Mouse (Mus musculus) heart, embryonic 10.5 days (tissue): Measurements from ENCODE around the gene Mpp3. TPM values are rescaled to one million over a fixed set of nuclear protein-coding genes. Genes with fewer than 3 reads are reported as not detected.

Experiments used
- DNase-seq: peaks from one replicate; pipeline ENCODE4 v3.0.0-alpha.2; 2017; ENCODE audit warnings: low spot score
- H3K27ac ChIP-seq: fragments of 300-500 bp; sonication (generic); 2 replicates; pipeline ENCODE4 v1.5.1; 2016; ENCODE audit warnings: mild to moderate bottlenecking
- H3K27me3 ChIP-seq: fragments of 300-500 bp; sonication (generic); 2 replicates; pipeline ENCODE4 v1.6.1; 2016; ENCODE audit warnings: mild to moderate bottlenecking; ENCODE audit not compliant: poor library complexity, insufficient read depth, severe bottlenecking
- H3K36me3 ChIP-seq: fragments of 300-500 bp; sonication (generic); 2 replicates; pipeline ENCODE4 v1.6.1; 2016; ENCODE audit warnings: mild to moderate bottlenecking, moderate library complexity
- H3K4me1 ChIP-seq: fragments of 300-500 bp; sonication (generic); 2 replicates; pipeline ENCODE4 v1.6.1; 2016; ENCODE audit warnings: mild to moderate bottlenecking
- H3K4me3 ChIP-seq: fragments of 300-500 bp; sonication (generic); 2 replicates; pipeline ENCODE4 v1.5.1; 2016; ENCODE audit warnings: mild to moderate bottlenecking, moderate library complexity
- H3K9me3 ChIP-seq: fragments of 300-500 bp; sonication (generic); 2 replicates; pipeline ENCODE4 v1.6.1; 2016; ENCODE audit warnings: mild to moderate bottlenecking, moderate library complexity
- WGBS: fragments of 180-500 bp; shearing (Covaris S2); methylation state at CpG from one replicate; pipeline ENCODE4 v1.1.7; 2016; 5-methylcytosine and 5-hydroxymethylcytosine counted together
- polyA plus RNA-seq: library from polyadenylated mRNA; unstranded; fragments of >200 nt; fragmentation: Nextera tagmentation; extraction: Ambion mirVana; gene quantifications from 2 replicates; pipeline ENCODE4 v1.2.1, GENCODE M21; 2016

Gene Mpp3
- polyA plus RNA-seq, 1 experiment from 2014 or later: 5.1 TPM

- H3K27me3 ChIP-seq: peaks cover 12% of the 10 kb centered on the region
- WGBS: 35% methylated on average over 6 of the region's 6 CpGs
- no peaks in the 10 kb centered on the region for H3K9me3 ChIP-seq
- peaks cover 39% of the 10 kb centered on the region for H3K36me3 ChIP-seq
- peak overlapping the region; percentile 87 for H3K4me3 ChIP-seq
- DNase-seq: no peak
- H3K27ac ChIP-seq: peak overlapping the region; percentile 96
- peaks cover 40% of the 10 kb centered on the region for H3K4me1 ChIP-seq
These were observed 45.3 kb downstream of the Mpp3 start for GRCm38 (mm10) chr11:101982981-101983411.

- Histone ChIP-seq H3K4me3 (no peak overlapping the region; the same call in 1 of the 2 replicates), H3K27me3 (peaks cover under 1% of the 10 kb centered on the region; the same call in 1 of the 2 replicates), H3K4me1 (peaks cover 47% of the 10 kb centered on the region), H3K9me3 (no peaks in the 10 kb centered on the region), H3K36me3 (peaks cover 50% of the 10 kb centered on the region), H3K27ac (peak overlapping the region; percentile 66)
- 59% methylated on average over 12 of the region's 12 CpGs for WGBS
- DNase-seq: no peak
These were observed 46.4 kb downstream of the Mpp3 start for GRCm38 (mm10) chr11:101981850-101982249.

GRCm38 (mm10) chr11:101980603-101981157 lies 47.6 kb downstream of the Mpp3 start:
- Histone ChIP-seq H3K4me3 (no peak overlapping the region), H3K27ac (no peak overlapping the region), H3K36me3 (peaks cover 60% of the 10 kb centered on the region), H3K4me1 (peaks cover 47% of the 10 kb centered on the region), H3K9me3 (no peaks in the 10 kb centered on the region), H3K27me3 (no peaks in the 10 kb centered on the region)
- WGBS: 81% methylated on average over 9 of the region's 9 CpGs
- no peak for DNase-seq

GRCm38 (mm10) chr11:101979140-101979539 lies 49.1 kb downstream of the Mpp3 start:
- no peak for DNase-seq
- H3K4me3 ChIP-seq: no peak overlapping the region
- no peak overlapping the region for H3K27ac ChIP-seq
- H3K27me3 ChIP-seq: no peaks in the 10 kb centered on the region
- H3K36me3 ChIP-seq: peaks cover 69% of the 10 kb centered on the region
- no peaks in the 10 kb centered on the region for H3K9me3 ChIP-seq
- WGBS: 81% methylated on average over 5 of the region's 5 CpGs
- peaks cover 42% of the 10 kb centered on the region for H3K4me1 ChIP-seq

GRCm38 (mm10) chr11:101976949-101977348 lies 51.3 kb downstream of the Mpp3 start:
- WGBS: 95% methylated on average over 7 of the region's 7 CpGs
- Histone ChIP-seq H3K9me3 (no peaks in the 10 kb centered on the region), H3K27ac (no peak overlapping the region), H3K4me1 (peaks cover 24% of the 10 kb centered on the region), H3K4me3 (no peak overlapping the region), H3K36me3 (peaks cover 85% of the 10 kb centered on the region), H3K27me3 (no peaks in the 10 kb centered on the region)
- no peak for DNase-seq

- peaks cover 65% of the 10 kb centered on the region for H3K36me3 ChIP-seq
- peaks cover 17% of the 10 kb centered on the region for H3K4me1 ChIP-seq
- H3K27ac ChIP-seq: no peak overlapping the region
- no peak overlapping the region for H3K4me3 ChIP-seq
- H3K27me3 ChIP-seq: no peaks in the 10 kb centered on the region
- no peak for DNase-seq
- 47% methylated on average over 9 of the region's 9 CpGs for WGBS
- no peaks in the 10 kb centered on the region for H3K9me3 ChIP-seq
These were observed 53.3 kb downstream of the Mpp3 start for GRCm38 (mm10) chr11:101974923-101975322.

GRCm38 (mm10) chr11:101974181-101974580 lies 54.1 kb downstream of the Mpp3 start:
- no peaks in the 10 kb centered on the region for H3K27me3 ChIP-seq
- 63% methylated on average over 6 of the region's 6 CpGs for WGBS
- no peak for DNase-seq
- H3K36me3 ChIP-seq: peaks cover 57% of the 10 kb centered on the region
- no peak overlapping the region for H3K4me3 ChIP-seq
- H3K9me3 ChIP-seq: no peaks in the 10 kb centered on the region
- H3K4me1 ChIP-seq: peaks cover 17% of the 10 kb centered on the region
- no peak overlapping the region for H3K27ac ChIP-seq

GRCm38 (mm10) chr11:101973496-101973895 lies 54.8 kb downstream of the Mpp3 start:
- no peak overlapping the region for H3K4me3 ChIP-seq
- WGBS: 79% methylated on average over 9 of the region's 9 CpGs
- no peaks in the 10 kb centered on the region for H3K9me3 ChIP-seq
- no peak for DNase-seq
- no peak overlapping the region for H3K27ac ChIP-seq
- 0 out of 2 replicates have a peak, but pooled peaks cover under 1% of the 10 kb centered on the region for H3K27me3 ChIP-seq
- peaks cover 19% of the 10 kb centered on the region for H3K4me1 ChIP-seq
- H3K36me3 ChIP-seq: peaks cover 51% of the 10 kb centered on the region

GRCm38 (mm10) chr11:101972651-101973050 lies 55.6 kb downstream of the Mpp3 start:
- peaks cover 17% of the 10 kb centered on the region for H3K4me1 ChIP-seq
- no peaks in the 10 kb centered on the region for H3K9me3 ChIP-seq
- H3K4me3 ChIP-seq: no peak overlapping the region
- H3K36me3 ChIP-seq: peaks cover 43% of the 10 kb centered on the region
- peaks cover 9% of the 10 kb centered on the region for H3K27me3 ChIP-seq
- no peak overlapping the region for H3K27ac ChIP-seq
- WGBS: 92% methylated on average over 5 of the region's 5 CpGs
- no peak for DNase-seq

- Histone ChIP-seq H3K27me3 (peaks cover 15% of the 10 kb centered on the region), H3K4me1 (peaks cover 18% of the 10 kb centered on the region), H3K27ac (no peak overlapping the region), H3K4me3 (no peak overlapping the region), H3K36me3 (peaks cover 37% of the 10 kb centered on the region), H3K9me3 (no peaks in the 10 kb centered on the region)
- DNase-seq: no peak
- 73% methylated on average over 3 of the region's 3 CpGs for WGBS
These were observed 56.2 kb downstream of the Mpp3 start for GRCm38 (mm10) chr11:101972097-101972496.

GRCm38 (mm10) chr11:101971410-101971809 lies 56.9 kb downstream of the Mpp3 start:
- Histone ChIP-seq H3K4me1 (peaks cover 25% of the 10 kb centered on the region), H3K27ac (no peak overlapping the region), H3K9me3 (no peaks in the 10 kb centered on the region), H3K36me3 (peaks cover 30% of the 10 kb centered on the region), H3K27me3 (peaks cover 22% of the 10 kb centered on the region), H3K4me3 (no peak overlapping the region)
- no peak for DNase-seq
- WGBS: 32% methylated on average over 3 of the region's 3 CpGs

- H3K9me3 ChIP-seq: no peaks in the 10 kb centered on the region
- WGBS: 76% methylated on average over 13 of the region's 13 CpGs
These were observed 58.4 kb downstream of the Mpp3 start for GRCm38 (mm10) chr11:101969835-101970234.

GRCm38 (mm10) chr11:101968791-101969190 lies 59.5 kb downstream of the Mpp3 start:
- peaks cover 45% of the 10 kb centered on the region for H3K4me1 ChIP-seq
- WGBS: under 1% methylated on average over 5 of the region's 5 CpGs
- peak overlapping the region; percentile 69; the same call in 1 of the 2 replicates for H3K27ac ChIP-seq

More at GRCm38 (mm10) chr11:101969835-101970234, 58.4 kb downstream of the Mpp3 start:
- H3K4me3 ChIP-seq: no peak overlapping the region
- peaks cover 38% of the 10 kb centered on the region for H3K4me1 ChIP-seq
- peaks cover 38% of the 10 kb centered on the region for H3K27me3 ChIP-seq
- H3K36me3 ChIP-seq: peaks cover 23% of the 10 kb centered on the region
- DNase-seq: no peak
- H3K27ac ChIP-seq: no peak overlapping the region

More at GRCm38 (mm10) chr11:101968791-101969190, 59.5 kb downstream of the Mpp3 start:
- Histone ChIP-seq H3K36me3 (peaks cover 13% of the 10 kb centered on the region), H3K27me3 (peaks cover 48% of the 10 kb centered on the region), H3K9me3 (no peaks in the 10 kb centered on the region), H3K4me3 (peak overlapping the region; percentile 6; the same call in 1 of the 2 replicates)
- DNase-seq: peak; percentile 91
